Mouse (Mus musculus) erythroblast, embryonic 14.5 days (primary cell): ENCODE data around the gene Adnp.

Source experiments
- GATA1 ChIP-seq: IDR thresholded peaks from 2 replicates; pipeline ENCODE4 v1.6.1; 2012; ENCODE audit warnings: low read length, inconsistent platforms, mixed read lengths
- TAL1 ChIP-seq: IDR thresholded peaks from 3 replicates; pipeline ENCODE4 v1.6.1; 2012; ENCODE audit warnings: low read length, inconsistent platforms, mixed read lengths

- no peak for TF ChIP-seq GATA1
- TF ChIP-seq TAL1, result no peak
These were observed 956 bp downstream of the Adnp start for GRCm38 (mm10) chr2:168205681-168206631.
